Mouse (Mus musculus) embryonic facial prominence, embryonic 13.5 days (tissue): Measurements from ENCODE around the gene Mrpl51. TPM values are rescaled to one million over a fixed set of nuclear protein-coding genes. Genes with fewer than 3 reads are reported as not detected.
A peak's percentile ranks its signal among the peaks of the same experiment; 100 is the strongest.

ENCODE experiments used
- ATAC-seq: fragments of 200-750 bp; cut with Nextera tagmentation; 2 replicates; pipeline ENCODE4 v1.8.0; 2017; ENCODE audit warnings: low read depth; ENCODE audit not compliant: insufficient number of reproducible peaks, insufficient read depth, low FRiP score, low TSS enrichment
- H3K27ac ChIP-seq: fragments of 300-500 bp; sonication (generic); 2 replicates; pipeline ENCODE4 v1.5.1; 2015; ENCODE audit warnings: moderate library complexity, mild to moderate bottlenecking, inconsistent platforms
- H3K27me3 ChIP-seq: fragments of 300-500 bp; sonication (generic); 2 replicates; pipeline ENCODE4 v1.6.1; 2015; ENCODE audit warnings: mild to moderate bottlenecking, inconsistent platforms
- H3K36me3 ChIP-seq: fragments of 300-500 bp; sonication (generic); 2 replicates; pipeline ENCODE4 v1.6.1; 2015; ENCODE audit warnings: mild to moderate bottlenecking, inconsistent platforms
- H3K4me1 ChIP-seq: fragments of 300-500 bp; sonication (generic); 2 replicates; pipeline ENCODE4 v1.6.1; 2015; ENCODE audit warnings: inconsistent platforms
- H3K4me2 ChIP-seq: fragments of 300-500 bp; sonication (generic); 2 replicates; pipeline ENCODE4 v1.6.1; 2015; ENCODE audit warnings: moderate library complexity, mild to moderate bottlenecking, inconsistent platforms
- H3K4me3 ChIP-seq: fragments of 300-500 bp; sonication (generic); 2 replicates; pipeline ENCODE4 v1.5.1; 2015; ENCODE audit warnings: mild to moderate bottlenecking, inconsistent platforms
- H3K9ac ChIP-seq: fragments of 300-500 bp; sonication (generic); 2 replicates; pipeline ENCODE4 v1.6.1; 2015; ENCODE audit warnings: mild to moderate bottlenecking, inconsistent platforms
- H3K9me3 ChIP-seq: fragments of 300-500 bp; sonication (generic); 2 replicates; pipeline ENCODE4 v1.6.1; 2016; ENCODE audit warnings: inconsistent platforms
- WGBS: fragments of 180-500 bp; shearing (Covaris S2); methylation state at CpG from one replicate; pipeline ENCODE4 v1.1.7; 2015; ENCODE audit warnings: mixed read lengths; 5-methylcytosine and 5-hydroxymethylcytosine counted together
- polyA plus RNA-seq: library from polyadenylated mRNA; unstranded; fragments of >200 nt; fragmentation: Nextera tagmentation; extraction: Ambion mirVana; gene quantifications from 2 replicates; pipeline ENCODE4 v1.2.1, GENCODE M21; 2015

The Mrpl51 gene
- polyA plus RNA-seq, 1 experiment from 2014 or later: 218 TPM

GRCm38 (mm10) chr6:125149569-125149950, 42.0 kb upstream of the Mrpl51 start:
- Histone ChIP-seq H3K4me3 (no peak overlapping the region), H3K27ac (no peak overlapping the region), H3K9me3 (no peaks in the 10 kb centered on the region), H3K4me1 (peaks cover 35% of the 10 kb centered on the region), H3K4me2 (no peak overlapping the region), H3K36me3 (peaks cover 40% of the 10 kb centered on the region), H3K27me3 (no peaks in the 10 kb centered on the region), H3K9ac (peak overlapping the region; percentile 16; the same call in 1 of the 2 replicates)
- 81% methylated on average over 7 of the region's 7 CpGs for WGBS
- ATAC-seq: no peak

DNA sequence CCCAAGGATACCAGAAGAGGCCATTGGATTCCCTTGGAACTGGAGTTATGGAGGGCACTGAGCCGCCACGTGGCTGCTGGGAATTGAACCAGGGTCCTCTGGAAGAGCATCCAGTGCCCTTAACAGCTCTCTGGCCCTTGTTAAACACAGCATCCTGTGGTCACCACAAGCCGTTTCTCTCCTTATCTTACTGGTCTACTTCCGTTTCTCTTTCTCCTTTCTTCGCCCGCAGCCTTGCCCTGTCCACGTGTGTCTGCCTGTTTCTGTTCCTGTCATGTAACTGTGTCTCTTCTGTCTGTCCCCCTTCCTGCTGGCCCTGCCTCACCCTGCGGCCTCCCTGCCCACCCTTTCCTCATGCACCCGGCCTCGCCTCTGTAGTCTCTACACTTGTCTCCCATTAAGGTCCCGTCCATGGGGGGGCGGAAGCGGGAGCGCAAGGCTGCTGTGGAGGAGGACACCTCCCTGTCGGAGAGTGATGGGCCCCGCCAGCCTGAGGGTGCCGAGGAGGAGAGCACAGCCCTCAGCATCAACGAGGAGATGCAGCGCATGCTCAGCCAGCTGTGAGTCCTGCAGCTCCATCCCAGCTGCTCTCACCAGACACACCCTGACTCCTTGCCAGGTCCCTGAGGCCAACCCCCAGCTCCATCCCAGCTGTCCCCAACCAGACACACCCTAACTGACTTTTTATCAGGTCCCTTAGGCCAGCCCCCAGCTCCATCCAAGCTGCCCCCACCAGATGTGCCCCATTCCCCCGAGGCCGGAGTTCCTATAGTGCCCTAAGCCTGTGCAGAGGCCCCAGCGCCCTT, 39.2 kb upstream of the Mrpl51 start:
- no peak overlapping the region for H3K27ac ChIP-seq
- WGBS: 79% methylated on average over 22 of the region's 22 CpGs
- H3K27me3 ChIP-seq: no peaks in the 10 kb centered on the region
- ATAC-seq: no peak
- H3K4me1 ChIP-seq: peaks cover 16% of the 10 kb centered on the region
- H3K9ac ChIP-seq: no peak overlapping the region
- no peak overlapping the region for H3K4me2 ChIP-seq
- H3K36me3 ChIP-seq: peaks cover 48% of the 10 kb centered on the region
- H3K9me3 ChIP-seq: no peaks in the 10 kb centered on the region
- H3K4me3 ChIP-seq: no peak overlapping the region

GRCm38 (mm10) chr6:125153018-125153389, 38.6 kb upstream of the Mrpl51 start:
- H3K9ac ChIP-seq: no peak overlapping the region
- H3K9me3 ChIP-seq: no peaks in the 10 kb centered on the region
- 70% methylated on average over 5 of the region's 5 CpGs for WGBS
- ATAC-seq: no peak
- H3K4me1 ChIP-seq: peaks cover 10% of the 10 kb centered on the region
- no peak overlapping the region for H3K27ac ChIP-seq
- no peak overlapping the region for H3K4me3 ChIP-seq
- peaks cover 53% of the 10 kb centered on the region for H3K36me3 ChIP-seq
- no peaks in the 10 kb centered on the region for H3K27me3 ChIP-seq
- H3K4me2 ChIP-seq: no peak overlapping the region

DNA sequence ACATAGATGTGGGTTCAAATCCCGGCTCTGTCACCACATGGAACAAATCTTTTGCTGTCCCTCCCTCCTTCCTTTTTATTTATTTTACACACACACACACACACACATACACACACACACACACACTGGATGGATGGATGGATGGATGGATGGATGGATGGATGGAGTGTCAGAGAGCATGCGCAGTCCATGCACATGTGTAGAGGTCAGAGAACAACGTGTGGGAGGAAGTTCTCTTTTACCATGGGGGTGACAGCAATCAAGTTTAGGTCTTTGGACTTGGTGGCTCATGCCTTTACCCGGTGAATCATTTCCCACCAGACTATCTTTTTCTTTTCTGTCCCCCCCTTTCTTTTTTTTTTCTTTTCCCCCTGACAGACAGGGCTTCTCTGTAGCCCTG, 37.9 kb upstream of the Mrpl51 start:
- H3K4me1 ChIP-seq: peaks cover 3% of the 10 kb centered on the region; the same call in 1 of the 2 replicates
- no peak overlapping the region for H3K4me2 ChIP-seq
- 0 out of 2 replicates have a peak overlapping the region, but pooled peaks have one; percentile 27 for H3K9ac ChIP-seq
- H3K27me3 ChIP-seq: no peaks in the 10 kb centered on the region
- WGBS: 87% methylated on average over 4 of the region's 4 CpGs
- no peak overlapping the region for H3K27ac ChIP-seq
- no peak for ATAC-seq
- no peak overlapping the region for H3K4me3 ChIP-seq
- H3K9me3 ChIP-seq: no peaks in the 10 kb centered on the region
- H3K36me3 ChIP-seq: peaks cover 54% of the 10 kb centered on the region

DNA sequence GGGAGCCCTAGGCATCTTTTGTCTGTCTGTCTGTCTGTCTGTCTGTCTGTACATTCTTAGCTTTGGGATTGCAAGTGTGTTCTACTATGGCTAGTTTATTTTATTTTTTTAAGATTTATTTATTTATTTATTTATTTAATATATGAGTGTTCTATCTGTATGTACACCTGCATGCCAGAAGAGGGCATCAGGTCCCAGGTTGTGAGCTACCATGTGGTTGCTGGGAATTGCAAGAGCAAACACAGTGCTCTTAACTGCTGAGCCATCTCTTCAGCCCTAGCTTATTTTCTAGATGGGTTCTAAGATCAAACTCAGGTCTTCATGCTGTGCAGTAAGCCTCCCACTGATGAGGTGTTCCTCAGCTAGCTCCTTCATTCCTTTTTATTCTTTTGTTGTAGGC, 37.1 kb upstream of the Mrpl51 start:
- Histone ChIP-seq H3K36me3 (peaks cover 59% of the 10 kb centered on the region), H3K27ac (no peak overlapping the region), H3K4me3 (no peak overlapping the region), H3K4me2 (no peak overlapping the region), H3K9me3 (no peaks in the 10 kb centered on the region), H3K9ac (no peak overlapping the region), H3K27me3 (no peaks in the 10 kb centered on the region), H3K4me1 (no peaks in the 10 kb centered on the region)
- ATAC-seq: no peak

GRCm38 (mm10) chr6:125155262-125155661, 36.3 kb upstream of the Mrpl51 start:
- WGBS: 83% methylated on average over 8 of the region's 8 CpGs

DNA sequence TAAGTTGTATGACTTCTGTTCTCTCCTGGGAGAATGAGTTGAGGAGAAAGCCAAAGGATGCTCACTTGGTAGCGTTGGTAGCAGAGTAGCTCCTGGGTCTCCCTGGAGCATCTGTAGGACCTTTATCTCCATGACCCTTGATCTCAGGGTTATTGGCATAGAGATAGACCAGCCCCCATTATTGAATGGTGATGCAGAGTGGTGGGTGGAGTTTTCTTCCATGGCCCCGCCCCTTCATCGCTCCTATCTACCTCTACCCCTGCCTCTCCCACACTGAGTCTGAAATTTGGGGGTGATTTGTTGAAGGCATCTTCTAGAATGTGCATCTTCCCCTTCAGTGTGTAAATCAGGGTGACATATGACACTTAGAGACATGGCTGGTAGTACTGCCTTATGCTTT, 35.1 kb upstream of the Mrpl51 start:
- ATAC-seq: no peak
- Histone ChIP-seq H3K27me3 (no peaks in the 10 kb centered on the region), H3K4me2 (no peak overlapping the region), H3K36me3 (peaks cover 71% of the 10 kb centered on the region), H3K4me3 (no peak overlapping the region), H3K9me3 (no peaks in the 10 kb centered on the region), H3K27ac (no peak overlapping the region), H3K4me1 (peaks cover 9% of the 10 kb centered on the region), H3K9ac (no peak overlapping the region)
- WGBS: 94% methylated on average over 3 of the region's 3 CpGs

More at GRCm38 (mm10) chr6:125155262-125155661, 36.3 kb upstream of the Mrpl51 start:
- ATAC-seq: no peak
- Histone ChIP-seq H3K27ac (no peak overlapping the region), H3K9ac (no peak overlapping the region; the same call in 1 of the 2 replicates), H3K4me2 (no peak overlapping the region), H3K4me1 (no peaks in the 10 kb centered on the region), H3K9me3 (no peaks in the 10 kb centered on the region), H3K4me3 (no peak overlapping the region), H3K27me3 (no peaks in the 10 kb centered on the region), H3K36me3 (peaks cover 66% of the 10 kb centered on the region)

- no peak overlapping the region for H3K9ac ChIP-seq
- no peak for ATAC-seq
- 49% methylated on average over 7 of the region's 7 CpGs for WGBS
These were observed 34.5 kb upstream of the Mrpl51 start for GRCm38 (mm10) chr6:125156903-125157614.

DNA sequence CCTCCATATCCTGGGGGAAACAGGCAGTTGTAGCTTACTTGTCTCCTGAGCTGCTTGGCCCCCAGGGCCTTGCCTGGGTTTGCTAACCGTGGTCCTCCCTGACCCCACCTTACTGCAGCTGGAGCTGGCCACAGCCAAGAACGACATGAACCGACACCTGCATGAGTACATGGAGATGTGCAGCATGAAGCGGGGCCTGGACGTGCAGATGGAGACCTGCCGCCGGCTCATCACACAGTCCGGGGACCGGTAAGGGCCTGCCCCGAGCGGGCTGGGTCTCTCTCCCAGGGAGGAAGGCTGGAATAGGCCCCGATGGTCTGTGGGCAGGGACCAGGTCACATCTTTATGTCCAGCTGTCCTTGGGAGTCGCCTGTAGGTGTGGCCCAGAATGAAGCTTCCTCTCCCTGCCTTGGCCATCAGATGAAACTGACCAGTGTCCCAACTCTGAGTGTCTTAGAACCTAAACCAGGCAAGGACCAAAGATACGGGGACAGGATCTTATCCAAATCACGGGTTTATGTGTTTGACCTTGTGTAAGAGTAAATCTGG, 32.6 kb upstream of the Mrpl51 start:
- ATAC-seq: no peak
- H3K27ac ChIP-seq: no peak overlapping the region

More at GRCm38 (mm10) chr6:125156903-125157614, 34.5 kb upstream of the Mrpl51 start:
- Histone ChIP-seq H3K27me3 (no peaks in the 10 kb centered on the region), H3K27ac (peak overlapping the region; percentile 2; the same call in 1 of the 2 replicates), H3K36me3 (peaks cover 69% of the 10 kb centered on the region), H3K9me3 (no peaks in the 10 kb centered on the region), H3K4me2 (no peak overlapping the region), H3K4me1 (peaks cover 12% of the 10 kb centered on the region), H3K4me3 (no peak overlapping the region)

DNA sequence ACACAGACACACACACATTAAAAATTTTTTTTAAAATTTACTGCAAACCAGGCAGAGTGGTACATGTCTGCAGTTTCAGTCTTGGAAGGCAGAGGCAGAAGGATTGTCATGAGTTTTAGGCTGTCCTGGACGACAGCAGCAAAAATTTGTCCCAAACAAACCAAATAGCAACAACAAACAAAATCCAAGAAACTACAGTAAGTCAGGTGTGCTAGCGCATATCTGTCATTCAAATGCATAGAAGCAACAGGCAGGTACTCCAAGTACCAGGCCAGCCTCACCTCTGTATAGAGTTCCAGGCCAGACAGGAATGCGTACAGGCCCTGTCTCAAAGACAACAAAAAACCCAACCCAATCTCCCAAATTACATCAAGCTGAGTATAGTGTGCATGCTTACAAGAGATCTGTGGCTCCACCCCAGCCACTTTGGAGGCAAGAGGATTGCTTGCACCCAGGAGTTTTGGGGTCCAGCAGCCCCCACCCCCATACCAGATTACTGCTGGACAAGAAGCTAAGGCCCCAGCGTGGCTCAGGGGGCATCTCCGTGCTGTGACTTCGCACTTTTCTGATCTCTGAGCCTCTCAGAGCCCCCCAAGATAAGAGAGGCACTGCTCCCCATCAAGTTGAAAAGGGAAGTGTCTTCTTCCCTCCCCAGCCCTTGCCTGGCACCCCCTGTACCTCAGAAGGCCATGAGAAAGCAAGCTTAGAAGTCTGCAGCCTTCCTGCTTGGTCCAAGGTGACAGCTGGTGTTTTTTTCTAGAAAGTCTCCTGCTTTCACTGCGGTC, 31.6 kb upstream of the Mrpl51 start:
- H3K36me3 ChIP-seq: peaks cover 67% of the 10 kb centered on the region

More for the DNA sequence above, 32.6 kb upstream of the Mrpl51 start:
- no peaks in the 10 kb centered on the region for H3K27me3 ChIP-seq
- H3K36me3 ChIP-seq: peaks cover 64% of the 10 kb centered on the region
- H3K4me3 ChIP-seq: no peak overlapping the region
- no peak overlapping the region for H3K9ac ChIP-seq
- WGBS: 82% methylated on average over 15 of the region's 15 CpGs
- no peaks in the 10 kb centered on the region for H3K9me3 ChIP-seq
- no peak overlapping the region for H3K4me2 ChIP-seq
- H3K4me1 ChIP-seq: peaks cover 26% of the 10 kb centered on the region

GRCm38 (mm10) chr6:125160558-125160853, 31.1 kb upstream of the Mrpl51 start:
- Histone ChIP-seq H3K27ac (peak overlapping the region; percentile 69; the same call in 1 of the 2 replicates), H3K27me3 (no peaks in the 10 kb centered on the region), H3K4me2 (no peak overlapping the region), H3K4me1 (peaks cover 31% of the 10 kb centered on the region), H3K4me3 (no peak overlapping the region), H3K9me3 (no peaks in the 10 kb centered on the region), H3K36me3 (peaks cover 65% of the 10 kb centered on the region), H3K9ac (0 out of 2 replicates have a peak overlapping the region, but pooled peaks have one; percentile 12)
- 59% methylated on average over 10 of the region's 10 CpGs for WGBS
- no peak for ATAC-seq

More for the DNA sequence above, 31.6 kb upstream of the Mrpl51 start:
- H3K4me2 ChIP-seq: no peak overlapping the region
- H3K27me3 ChIP-seq: no peaks in the 10 kb centered on the region
- no peaks in the 10 kb centered on the region for H3K9me3 ChIP-seq
- ATAC-seq: no peak
- no peak overlapping the region for H3K4me3 ChIP-seq
- peaks cover 31% of the 10 kb centered on the region for H3K4me1 ChIP-seq
- peak overlapping the region; percentile 69; the same call in 1 of the 2 replicates for H3K27ac ChIP-seq
- 78% methylated on average over 7 of the region's 7 CpGs for WGBS
- 0 out of 2 replicates have a peak overlapping the region, but pooled peaks have one; percentile 12 for H3K9ac ChIP-seq
